Mouse (Mus musculus) small intestine, adult 2 months (tissue): ENCODE results near the gene Slc7a6. TPM values are rescaled to one million over a fixed set of nuclear protein-coding genes. Genes with fewer than 3 reads are reported as not detected.

ENCODE experiments used
- H3K27ac ChIP-seq: fragments of 200-500 bp; 2 replicates; pipeline ENCODE4 v1.5.1; 2012; ENCODE audit warnings: low read depth, low read length, control low read depth, inconsistent platforms; ENCODE audit not compliant: insufficient read depth
- H3K27me3 ChIP-seq: fragments of 200-500 bp; 2 replicates; pipeline ENCODE4 v1.6.1; 2012; ENCODE audit warnings: mild to moderate bottlenecking, moderate library complexity, low read length, inconsistent platforms; ENCODE audit not compliant: control insufficient read depth, insufficient read depth
- H3K36me3 ChIP-seq: fragments of 200-500 bp; 2 replicates; pipeline ENCODE4 v1.6.1; 2012; ENCODE audit warnings: mild to moderate bottlenecking, low read length, control low read depth, inconsistent platforms; ENCODE audit not compliant: control insufficient read depth, insufficient read depth
- H3K4me1 ChIP-seq: fragments of 200-500 bp; 2 replicates; pipeline ENCODE4 v1.6.1; 2012; ENCODE audit warnings: low read length, inconsistent platforms, mixed read lengths; ENCODE audit not compliant: control insufficient read depth, insufficient read depth, insufficient read length
- H3K4me3 ChIP-seq: fragments of 200-500 bp; 2 replicates; pipeline ENCODE4 v1.5.1; 2012; ENCODE audit warnings: low read depth, mild to moderate bottlenecking, control low read depth, inconsistent platforms, low read length, moderate library complexity
- CTCF ChIP-seq: fragments of 200-500 bp; IDR thresholded peaks from 2 replicates; pipeline ENCODE4 v1.5.1; 2012; ENCODE audit warnings: low read depth, mild to moderate bottlenecking, control low read depth, inconsistent platforms, low read length, moderate library complexity, mixed read lengths; ENCODE audit not compliant: insufficient replicate concordance, insufficient read length; ENCODE audit errors: extremely low read depth
- POLR2A ChIP-seq: fragments of 200-500 bp; IDR thresholded peaks from 2 replicates; pipeline ENCODE4 v1.6.1; 2012; ENCODE audit warnings: low read depth, mild to moderate bottlenecking, control low read depth, inconsistent platforms, low read length, moderate library complexity
- WGBS: fragments of 180-500 bp; shearing (Covaris S2); methylation state at CpG from one replicate; pipeline ENCODE4 v1.1.7; 2018; 5-methylcytosine and 5-hydroxymethylcytosine counted together
- polyA plus RNA-seq: library from polyadenylated mRNA; depleted of rRNA; stranded (reverse); fragments of >200 nt; gene quantifications from 2 replicates; pipeline ENCODE4 v1.2.3, GENCODE M21; 2012

Slc7a6 gene
- polyA plus RNA-seq, 1 experiment, result 6.2 TPM

DNA sequence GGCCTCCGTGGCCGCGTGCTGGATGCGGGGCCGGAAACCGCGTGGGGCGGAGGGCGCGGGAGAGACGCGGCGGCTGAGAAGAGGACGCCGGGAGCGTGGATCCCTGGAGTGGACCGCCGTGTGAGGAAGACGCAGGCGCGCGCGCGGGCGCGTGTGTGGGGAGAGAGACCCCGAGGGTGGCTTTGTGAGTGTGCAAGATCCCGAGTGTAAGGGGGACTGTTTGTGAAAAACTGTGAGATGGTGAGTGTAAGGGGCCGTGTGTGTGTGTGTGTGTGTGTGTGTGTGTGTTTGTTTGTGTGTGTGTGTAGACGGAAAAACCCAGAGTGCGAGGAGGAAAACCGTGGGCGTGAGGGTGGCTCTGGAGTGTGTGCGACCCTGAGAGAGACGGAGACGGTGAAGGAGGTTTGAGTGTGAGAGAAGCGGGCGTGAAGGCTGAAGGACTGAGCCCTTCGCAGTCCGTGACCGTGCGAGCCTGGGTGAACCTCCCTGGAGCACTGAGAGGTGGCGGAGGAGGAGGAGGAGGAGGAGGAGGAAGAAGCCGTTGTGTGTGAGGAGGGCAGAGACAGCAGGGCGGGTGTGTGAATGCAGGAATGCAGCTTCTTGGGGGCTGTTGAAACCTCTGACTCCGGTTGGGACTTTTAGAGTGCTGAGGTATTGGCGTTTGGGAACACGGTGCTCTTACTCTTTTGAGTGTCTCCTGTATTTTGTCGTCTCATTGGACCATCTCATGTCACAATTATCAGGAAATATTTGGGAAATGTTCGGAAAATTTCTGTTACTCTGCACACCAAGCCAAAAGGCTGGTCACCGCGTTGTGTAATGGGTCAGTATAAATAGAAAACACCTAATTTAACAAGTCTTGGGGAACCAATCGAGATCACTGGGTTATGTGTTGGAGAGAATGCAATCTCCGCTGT lies 618 bp downstream of the Slc7a6 start:
- Histone ChIP-seq H3K4me3 (peak overlapping the region; percentile 93), H3K36me3 (no peaks in the 10 kb centered on the region), H3K4me1 (no peaks in the 10 kb centered on the region), H3K27ac (peak overlapping the region; percentile 14; the same call in 1 of the 2 replicates), H3K27me3 (0 out of 2 replicates have a peak, but pooled peaks cover 3% of the 10 kb centered on the region)
- under 1% methylated on average over 54 of the region's 54 CpGs for WGBS
- TF ChIP-seq CTCF (no peak), POLR2A (no peak; the same call in 1 of the 2 replicates)

DNA sequence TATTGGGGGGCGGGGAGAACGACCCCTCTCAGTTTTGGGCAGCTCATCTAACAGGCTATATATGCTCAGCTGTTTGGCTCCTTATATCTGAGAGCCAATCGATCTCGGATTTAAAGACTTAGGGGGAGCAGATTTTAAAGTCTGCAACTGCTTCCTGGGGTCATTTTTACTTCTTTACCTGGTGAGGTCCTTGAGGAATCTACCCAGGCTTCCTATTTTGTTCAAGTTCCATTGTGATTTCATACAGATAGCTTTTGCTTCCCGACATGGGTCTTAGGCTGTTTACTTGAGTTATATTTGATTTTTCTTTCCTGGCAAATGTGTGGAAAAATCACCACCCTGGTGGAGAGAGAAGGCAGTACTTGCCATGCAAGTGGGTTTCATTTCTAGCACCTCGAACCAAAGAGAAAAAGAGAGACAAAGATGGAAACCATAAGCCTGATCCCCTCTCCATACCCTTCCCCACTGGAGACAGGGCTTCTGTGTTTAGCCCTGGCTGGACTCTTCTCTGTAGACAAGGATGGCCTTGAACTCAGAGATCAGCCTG lies 1.4 kb downstream of the Slc7a6 start:
- WGBS, result 18% methylated on average over 6 of the region's 6 CpGs
- no peak for TF ChIP-seq POLR2A
- no peak for TF ChIP-seq CTCF
- no peaks in the 10 kb centered on the region for H3K36me3 ChIP-seq

GRCm38 (mm10) chr8:106173566-106173965 lies 4.9 kb downstream of the Slc7a6 start:
- WGBS, result 82% methylated on average over 3 of the region's 3 CpGs
- Histone ChIP-seq H3K27ac (no peak overlapping the region), H3K27me3 (0 out of 2 replicates have a peak, but pooled peaks cover 3% of the 10 kb centered on the region), H3K4me3 (no peak overlapping the region), H3K4me1 (no peaks in the 10 kb centered on the region), H3K36me3 (no peaks in the 10 kb centered on the region)
- no peak for TF ChIP-seq POLR2A
- TF ChIP-seq CTCF, result no peak

More for the DNA sequence above, 1.4 kb downstream of the Slc7a6 start:
- peak overlapping the region; percentile 93; the same call in 1 of the 2 replicates for H3K4me3 ChIP-seq
- H3K4me1 ChIP-seq, result no peaks in the 10 kb centered on the region
- 0 out of 2 replicates have a peak, but pooled peaks cover 3% of the 10 kb centered on the region for H3K27me3 ChIP-seq
- H3K27ac ChIP-seq, result no peak overlapping the region

- H3K4me1 ChIP-seq, result no peaks in the 10 kb centered on the region; the same call in 1 of the 2 replicates
- no peak overlapping the region for H3K27ac ChIP-seq
- WGBS, result 50% methylated on average over 1 of the region's 1 CpGs
- H3K27me3 ChIP-seq, result no peaks in the 10 kb centered on the region
- no peak overlapping the region for H3K4me3 ChIP-seq
- 0 out of 2 replicates have a peak, but pooled peaks cover 1% of the 10 kb centered on the region for H3K36me3 ChIP-seq
- TF ChIP-seq POLR2A, result no peak
- no peak for TF ChIP-seq CTCF
Measured at GRCm38 (mm10) chr8:106176891-106177290, 8.2 kb downstream of the Slc7a6 start.

DNA sequence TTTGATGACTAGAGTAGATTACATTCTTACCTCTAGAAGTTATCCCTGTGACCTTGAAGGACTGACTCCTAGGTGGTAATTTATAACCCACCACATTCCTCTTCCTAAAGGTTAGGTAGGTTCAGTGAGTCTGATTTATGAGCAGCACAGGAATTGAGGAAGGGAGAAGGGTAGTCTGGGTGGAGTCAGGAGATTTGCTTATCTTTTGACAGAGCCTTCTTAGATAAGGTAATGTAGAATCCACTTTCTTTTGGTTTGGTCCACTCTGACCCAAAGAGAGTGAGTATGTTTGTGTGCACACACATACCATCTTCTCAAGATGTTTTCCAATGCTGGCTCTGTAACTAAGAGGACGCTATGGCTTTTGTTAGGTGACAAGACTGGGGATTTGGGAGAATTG lies 8.9 kb downstream of the Slc7a6 start:
- no peaks in the 10 kb centered on the region for H3K27me3 ChIP-seq
- H3K4me1 ChIP-seq, result no peaks in the 10 kb centered on the region; the same call in 1 of the 2 replicates
- H3K27ac ChIP-seq, result no peak overlapping the region
- H3K4me3 ChIP-seq, result no peak overlapping the region
- H3K36me3 ChIP-seq, result 0 out of 2 replicates have a peak, but pooled peaks cover 1% of the 10 kb centered on the region
- no peak for TF ChIP-seq POLR2A
- TF ChIP-seq CTCF, result no peak
- WGBS, result 79% methylated on average over 1 of the region's 1 CpGs

DNA sequence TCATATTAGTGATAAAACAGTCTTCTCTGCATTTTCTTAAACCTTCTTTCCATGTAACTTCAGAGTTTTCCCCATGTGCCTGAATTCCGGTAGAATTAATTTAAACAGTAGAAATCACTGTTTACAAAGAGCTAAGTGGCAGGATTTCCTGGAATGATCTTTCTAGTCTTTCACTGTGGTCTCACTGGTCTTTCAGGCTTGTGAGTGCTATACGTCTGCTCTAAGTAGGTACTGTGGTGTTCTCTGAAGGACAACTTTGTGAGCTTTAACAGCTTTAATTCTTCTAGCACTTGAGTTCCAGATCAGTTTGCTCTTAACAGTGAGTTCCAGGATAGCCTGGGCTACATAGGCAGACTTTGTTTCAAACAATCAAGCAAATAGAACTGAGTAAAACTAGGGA lies 9.8 kb downstream of the Slc7a6 start:
- no peak overlapping the region for H3K4me3 ChIP-seq
- H3K27me3 ChIP-seq, result no peaks in the 10 kb centered on the region
- 64% methylated on average over 2 of the region's 2 CpGs for WGBS
- no peaks in the 10 kb centered on the region; the same call in 1 of the 2 replicates for H3K4me1 ChIP-seq
- TF ChIP-seq POLR2A (no peak), CTCF (no peak)
- 0 out of 2 replicates have a peak, but pooled peaks cover 1% of the 10 kb centered on the region for H3K36me3 ChIP-seq
- no peak overlapping the region for H3K27ac ChIP-seq

DNA sequence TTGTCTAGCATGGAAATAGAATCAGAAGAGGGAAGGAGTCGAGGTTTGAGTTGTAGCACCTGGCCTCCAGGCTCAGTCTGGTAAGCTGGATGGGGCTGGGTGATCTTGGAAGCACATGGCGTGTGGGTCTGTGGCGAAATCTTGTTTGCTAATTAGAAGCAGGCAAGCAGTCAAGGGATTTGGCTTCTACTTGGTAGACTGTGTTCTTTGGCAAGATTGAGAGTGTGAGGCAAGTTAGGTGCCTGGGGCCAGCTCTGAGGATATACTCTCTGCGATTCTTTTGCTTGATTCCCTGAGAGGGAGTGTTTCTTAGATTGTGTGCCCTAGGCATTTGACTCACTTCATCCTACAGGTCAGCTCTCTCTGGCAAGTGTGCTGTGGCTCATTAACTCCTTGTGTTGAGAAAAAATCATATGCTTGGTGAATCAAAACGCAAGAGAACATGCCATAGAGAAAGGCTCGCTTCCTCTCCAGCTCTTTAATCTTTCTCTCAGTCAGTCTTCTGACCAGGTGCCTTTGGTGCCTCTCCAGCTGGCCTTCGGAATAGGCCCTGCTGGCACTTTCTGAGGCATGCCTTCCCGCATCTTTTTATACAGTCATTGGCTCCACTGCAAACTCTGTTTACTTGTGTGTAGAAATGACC lies 17.1 kb downstream of the Slc7a6 start:
- H3K36me3 ChIP-seq, result peaks cover 3% of the 10 kb centered on the region; the same call in 1 of the 2 replicates

More for the DNA sequence above, 17.1 kb downstream of the Slc7a6 start:
- Histone ChIP-seq H3K27me3 (no peaks in the 10 kb centered on the region), H3K4me3 (no peak overlapping the region), H3K4me1 (no peaks in the 10 kb centered on the region), H3K27ac (no peak overlapping the region)
- TF ChIP-seq CTCF (no peak), POLR2A (no peak)
- WGBS, result 80% methylated on average over 8 of the region's 8 CpGs
